Mouse (Mus musculus) ES-Bruce4 (cell line): ENCODE data around the gene Plb1. TPM values are rescaled to one million over a fixed set of nuclear protein-coding genes. Genes with fewer than 3 reads are reported as not detected.

Experiments
- H3K27ac ChIP-seq: 2 replicates; pipeline ENCODE4 v1.5.1; 2012; ENCODE audit warnings: low read length, inconsistent platforms; ENCODE audit not compliant: insufficient read depth
- H3K27me3 ChIP-seq: 2 replicates; pipeline ENCODE4 v1.6.1; 2012; ENCODE audit warnings: mild to moderate bottlenecking, low read length, inconsistent platforms; ENCODE audit not compliant: control insufficient read depth, poor library complexity, insufficient read depth, severe bottlenecking
- H3K36me3 ChIP-seq: 2 replicates; pipeline ENCODE4 v1.6.1; 2012; ENCODE audit warnings: inconsistent platforms, mild to moderate bottlenecking, low read length, moderate library complexity; ENCODE audit not compliant: control insufficient read depth, poor library complexity, insufficient read depth, severe bottlenecking
- H3K4me1 ChIP-seq: one replicate; pipeline ENCODE4 v1.8.1; 2011; ENCODE audit warnings: low read length; ENCODE audit not compliant: control insufficient read depth, insufficient read depth
- H3K4me3 ChIP-seq: 2 replicates; pipeline ENCODE4 v1.5.1; 2011; ENCODE audit warnings: low read depth, mild to moderate bottlenecking, low read length
- H3K9ac ChIP-seq: 2 replicates; pipeline ENCODE4 v1.6.1; 2012; ENCODE audit warnings: low read depth, mild to moderate bottlenecking, inconsistent platforms; ENCODE audit not compliant: poor library complexity, severe bottlenecking
- H3K9me3 ChIP-seq: replicated peaks from 2 replicates; pipeline ENCODE4 v1.6.1; 2012; ENCODE audit warnings: mild to moderate bottlenecking, low read length, inconsistent platforms; ENCODE audit not compliant: control insufficient read depth, poor library complexity, insufficient read depth, severe bottlenecking
- CTCF ChIP-seq: IDR thresholded peaks from one replicate; pipeline ENCODE4 v1.8.1; 2011; ENCODE audit warnings: low read depth, low read length
- EP300 ChIP-seq: IDR thresholded peaks from 2 replicates; pipeline ENCODE4 v1.6.1; 2011; ENCODE audit warnings: low read depth, low read length; ENCODE audit not compliant: insufficient read depth
- POLR2A ChIP-seq: IDR thresholded peaks from one replicate; pipeline ENCODE4 v1.8.1; 2011; ENCODE audit warnings: low read length; ENCODE audit not compliant: insufficient read depth
- polyA plus RNA-seq: library from polyadenylated mRNA; stranded (reverse); fragments of >200 nt; gene quantifications from 2 replicates; pipeline ENCODE4 v1.2.4, GENCODE M21; 2011; ENCODE audit warnings: low read depth; ENCODE audit not compliant: missing spikeins, insufficient read depth, insufficient read length

The Plb1 gene
- polyA plus RNA-seq, 1 experiment = not detected

DNA sequence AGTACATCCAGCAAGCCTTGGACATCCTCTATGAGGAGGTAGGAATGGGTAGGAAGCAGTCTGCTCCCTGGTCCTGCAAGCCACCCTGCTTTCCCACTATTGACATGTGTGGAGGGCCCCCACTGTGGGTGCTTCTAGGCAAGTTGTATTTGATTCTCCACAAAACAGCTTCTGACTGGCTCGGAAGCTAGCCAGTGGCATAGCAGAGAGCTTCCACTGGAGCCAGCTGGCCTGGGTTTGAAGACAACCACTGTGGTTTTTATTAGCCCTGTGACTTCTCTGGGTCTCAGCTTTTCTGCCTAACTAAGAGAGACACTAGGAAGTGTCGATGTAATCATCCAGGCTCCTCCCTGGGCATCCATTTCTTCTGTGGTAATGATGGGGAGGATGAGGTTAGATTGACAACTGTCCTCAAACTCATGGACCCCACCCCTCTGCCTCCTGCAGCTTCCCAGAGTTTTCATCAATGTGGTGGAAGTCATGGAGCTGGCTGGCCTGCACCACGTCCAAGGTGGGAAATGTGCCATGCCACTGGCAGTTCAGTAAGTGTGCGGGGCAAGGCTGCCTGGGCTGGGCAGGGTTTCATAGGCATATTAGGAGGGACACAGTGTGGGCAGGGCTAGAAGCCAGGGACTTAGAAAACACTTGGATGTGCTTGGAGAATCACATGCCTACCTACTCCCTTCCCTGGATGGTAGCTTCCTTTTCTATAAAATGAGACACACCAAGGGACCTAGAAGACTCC lies 119.4 kb downstream of the Plb1 start:
- Histone ChIP-seq H3K9me3 (no peaks in the 10 kb centered on the region), H3K36me3 (no peaks in the 10 kb centered on the region), H3K27me3 (no peaks in the 10 kb centered on the region), H3K4me3 (no peak overlapping the region), H3K9ac (no peak overlapping the region), H3K4me1 (no peaks in the 10 kb centered on the region), H3K27ac (no peak overlapping the region)
- TF ChIP-seq CTCF = no peak
- no peak for TF ChIP-seq EP300
- no peak for TF ChIP-seq POLR2A

DNA sequence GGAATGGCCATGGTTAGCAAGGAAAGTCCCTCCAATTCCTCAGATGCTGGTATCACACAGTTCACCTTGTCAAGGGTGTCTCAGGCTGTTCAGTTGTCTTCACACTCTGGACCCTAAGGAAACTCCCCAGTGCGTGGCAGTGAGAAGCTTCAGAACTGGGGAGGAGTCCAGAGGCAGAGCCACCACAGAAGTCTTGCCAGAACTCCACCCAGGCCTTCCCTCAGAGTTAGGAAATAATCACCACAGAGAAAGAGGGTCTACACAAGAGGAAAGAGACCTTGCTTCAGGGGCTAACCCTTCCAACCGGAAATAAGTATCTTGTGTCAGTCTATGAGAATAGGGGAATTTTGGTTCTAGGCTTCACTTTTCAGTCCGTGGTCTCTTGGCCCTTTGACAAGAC lies 120.3 kb downstream of the Plb1 start:
- no peaks in the 10 kb centered on the region for H3K9me3 ChIP-seq
- H3K9ac ChIP-seq = no peak overlapping the region
- TF ChIP-seq CTCF (no peak), POLR2A (no peak), EP300 (no peak)
- no peaks in the 10 kb centered on the region for H3K36me3 ChIP-seq
- H3K4me1 ChIP-seq = no peaks in the 10 kb centered on the region
- no peaks in the 10 kb centered on the region for H3K27me3 ChIP-seq
- H3K4me3 ChIP-seq = no peak overlapping the region
- no peak overlapping the region for H3K27ac ChIP-seq

DNA sequence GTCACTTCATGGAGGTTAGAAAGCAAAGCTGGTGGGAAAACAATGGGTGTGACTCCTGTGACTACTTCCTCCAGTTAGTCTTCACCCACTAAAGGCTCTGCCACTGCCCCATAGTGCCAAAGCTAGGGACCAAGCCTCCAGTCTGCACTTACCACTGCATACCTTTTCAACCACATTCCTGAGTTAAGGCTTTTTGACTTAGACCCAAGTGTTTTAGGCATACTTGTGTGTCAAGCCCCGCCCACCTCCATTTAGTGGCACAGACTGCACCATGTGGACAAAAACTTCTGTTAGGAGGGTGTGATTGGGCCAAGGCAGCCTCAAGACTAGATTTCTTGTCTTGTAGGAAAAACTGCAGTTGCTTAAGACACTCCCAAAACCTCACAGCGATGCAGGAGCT lies 120.8 kb downstream of the Plb1 start:
- TF ChIP-seq POLR2A = no peak
- TF ChIP-seq CTCF = no peak
- TF ChIP-seq EP300 = no peak
- no peaks in the 10 kb centered on the region for H3K4me1 ChIP-seq
- no peak overlapping the region for H3K9ac ChIP-seq
- no peaks in the 10 kb centered on the region for H3K36me3 ChIP-seq
- no peak overlapping the region for H3K27ac ChIP-seq
- no peaks in the 10 kb centered on the region for H3K9me3 ChIP-seq
- H3K4me3 ChIP-seq = no peak overlapping the region
- no peaks in the 10 kb centered on the region for H3K27me3 ChIP-seq

DNA sequence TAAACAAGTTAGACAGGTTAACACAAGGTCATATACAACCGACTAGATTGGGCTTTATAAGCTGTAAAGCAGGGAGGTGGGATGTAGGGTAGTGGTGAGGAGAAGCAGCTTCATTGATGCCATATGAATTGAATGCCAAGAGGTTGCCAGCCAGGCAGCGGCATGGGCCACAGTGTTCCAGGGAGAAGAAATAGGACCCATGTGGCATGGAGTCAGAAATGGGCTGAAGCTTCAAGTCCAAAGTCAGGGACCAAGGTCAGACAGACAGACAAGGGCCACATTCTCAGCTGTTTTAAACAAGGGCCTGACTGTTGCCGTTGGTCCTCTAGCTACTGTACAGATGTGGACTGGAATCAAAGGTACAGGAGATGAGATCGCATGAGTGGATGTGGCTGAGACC lies 128.0 kb downstream of the Plb1 start:
- no peaks in the 10 kb centered on the region for H3K9me3 ChIP-seq
- no peaks in the 10 kb centered on the region for H3K27me3 ChIP-seq
- no peak overlapping the region for H3K4me3 ChIP-seq
- no peak overlapping the region for H3K27ac ChIP-seq
- no peak overlapping the region for H3K9ac ChIP-seq
- no peaks in the 10 kb centered on the region for H3K36me3 ChIP-seq
- TF ChIP-seq POLR2A (no peak), CTCF (no peak), EP300 (no peak)
- H3K4me1 ChIP-seq = no peaks in the 10 kb centered on the region

DNA sequence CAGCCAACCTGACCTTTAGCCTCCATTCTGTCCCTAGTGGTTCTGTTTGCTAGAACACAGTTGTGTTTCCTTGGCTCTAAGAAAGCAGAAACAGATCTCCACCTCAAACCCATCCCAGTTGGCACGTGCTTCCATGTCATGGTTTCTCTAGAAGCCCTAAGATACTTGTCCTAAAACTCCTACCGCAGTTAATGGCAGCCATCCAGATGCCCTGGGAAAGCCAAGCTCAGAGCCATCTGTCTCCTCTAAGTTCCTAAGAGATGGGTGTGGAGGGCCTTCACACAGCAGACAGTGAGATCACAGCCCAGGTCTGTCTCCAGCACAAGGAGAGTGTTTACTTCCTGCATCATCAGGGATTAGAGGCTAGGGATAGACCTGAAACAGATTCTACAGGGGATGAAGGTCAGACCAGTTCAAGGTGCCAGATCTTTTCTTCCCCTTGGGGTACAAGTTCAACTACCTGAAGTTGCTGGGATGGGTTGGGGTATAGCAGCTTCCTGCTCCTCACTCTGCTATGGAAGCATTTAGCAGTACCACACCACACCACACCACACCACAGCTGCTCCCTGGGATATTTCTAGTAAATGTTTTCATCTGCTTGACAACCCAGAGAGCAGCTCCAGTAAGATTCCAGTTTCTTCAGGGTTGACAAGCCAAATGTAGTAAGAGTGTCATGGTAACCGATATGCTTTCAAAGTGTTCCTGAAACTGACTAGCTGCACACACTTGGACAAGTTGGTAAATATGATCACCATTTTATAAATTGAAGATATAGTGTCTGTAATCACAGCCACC lies 129.1 kb downstream of the Plb1 start:
- Histone ChIP-seq H3K4me3 (no peak overlapping the region), H3K4me1 (no peaks in the 10 kb centered on the region), H3K9me3 (no peaks in the 10 kb centered on the region), H3K27ac (no peak overlapping the region), H3K27me3 (no peaks in the 10 kb centered on the region; the same call in 1 of the 2 replicates), H3K36me3 (no peaks in the 10 kb centered on the region), H3K9ac (no peak overlapping the region)
- TF ChIP-seq EP300 (no peak), POLR2A (no peak), CTCF (no peak)

DNA sequence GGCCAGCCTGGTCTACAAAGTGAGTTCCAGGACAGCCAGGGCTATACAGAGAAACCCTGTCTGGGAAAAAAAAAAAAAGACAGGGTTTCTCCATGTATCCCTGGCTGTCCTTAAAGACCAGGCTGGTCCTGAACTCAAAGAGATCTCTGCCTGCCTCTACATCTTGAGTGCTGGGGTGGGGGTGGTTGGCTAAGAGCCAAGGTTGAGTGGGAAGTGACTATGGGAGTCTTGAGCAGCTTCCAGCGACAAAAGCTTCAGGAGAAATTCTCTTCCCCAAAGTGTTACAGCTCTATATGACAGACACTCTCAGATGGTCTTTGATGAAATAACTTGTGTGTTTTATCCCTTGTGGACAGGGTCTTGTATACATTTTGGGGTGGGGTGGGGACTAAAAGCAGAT lies 136.9 kb downstream of the Plb1 start:
- no peaks in the 10 kb centered on the region for H3K4me1 ChIP-seq

More for the DNA sequence above, 136.9 kb downstream of the Plb1 start:
- H3K9me3 ChIP-seq = no peaks in the 10 kb centered on the region
- TF ChIP-seq POLR2A = no peak
- TF ChIP-seq EP300 = no peak
- TF ChIP-seq CTCF = no peak
- H3K9ac ChIP-seq = no peak overlapping the region
- H3K27ac ChIP-seq = no peak overlapping the region
- no peak overlapping the region for H3K4me3 ChIP-seq
- no peaks in the 10 kb centered on the region for H3K36me3 ChIP-seq
- H3K27me3 ChIP-seq = no peaks in the 10 kb centered on the region; the same call in 1 of the 2 replicates
